Mouse (Mus musculus) thymus, postnatal 4 days (tissue): Measurements from ENCODE around the gene Ugt1a2.

ENCODE experiments used
- DNase-seq: peaks from one replicate; pipeline ENCODE4 v3.0.0; 2021

The Ugt1a2 gene

DNA sequence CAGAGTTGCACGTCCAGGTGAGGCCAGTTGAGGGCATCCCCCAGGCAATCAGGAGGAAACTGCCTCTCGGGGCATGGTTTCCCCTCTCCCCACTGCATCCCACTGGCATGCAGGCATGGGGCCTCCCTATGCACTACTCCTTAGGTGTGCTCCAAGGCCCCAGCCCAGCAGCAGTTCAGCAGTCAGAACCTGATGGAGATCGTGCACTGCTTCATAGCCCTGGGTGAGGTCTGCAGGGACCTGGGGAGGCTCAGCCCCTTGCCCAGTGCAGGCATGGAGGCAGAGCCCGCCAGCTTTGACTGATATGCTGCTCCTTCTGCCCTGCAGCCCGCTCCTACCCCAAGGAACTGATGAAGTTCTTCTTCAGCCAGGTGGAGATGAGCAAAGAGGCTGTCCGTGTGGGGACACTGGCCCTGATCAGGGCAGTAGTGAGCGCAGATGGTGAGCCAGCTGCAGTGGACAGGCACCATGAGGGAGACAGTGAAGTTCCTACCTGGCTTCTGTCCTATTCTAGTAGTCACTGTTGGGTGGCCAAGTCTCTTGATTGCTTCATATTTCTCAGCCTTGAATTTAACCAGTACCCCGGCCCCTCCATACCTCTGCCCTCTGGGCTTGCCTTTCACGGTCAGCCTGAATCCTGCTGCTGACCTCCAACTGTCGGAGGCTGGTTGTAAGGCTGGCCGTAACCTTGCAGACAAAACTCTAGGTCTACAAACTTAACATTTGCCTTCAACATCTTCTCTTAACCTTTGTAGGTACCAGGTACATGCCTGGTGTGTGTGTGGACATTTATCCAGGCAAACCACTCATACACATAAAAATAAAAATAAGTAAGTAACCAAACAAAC, 34.9 kb downstream of the Ugt1a2 start:
- DNase-seq: no peak

- no peak for DNase-seq
These were observed 35.6 kb downstream of the Ugt1a2 start for GRCm38 (mm10) chr1:88235894-88236415.

DNA sequence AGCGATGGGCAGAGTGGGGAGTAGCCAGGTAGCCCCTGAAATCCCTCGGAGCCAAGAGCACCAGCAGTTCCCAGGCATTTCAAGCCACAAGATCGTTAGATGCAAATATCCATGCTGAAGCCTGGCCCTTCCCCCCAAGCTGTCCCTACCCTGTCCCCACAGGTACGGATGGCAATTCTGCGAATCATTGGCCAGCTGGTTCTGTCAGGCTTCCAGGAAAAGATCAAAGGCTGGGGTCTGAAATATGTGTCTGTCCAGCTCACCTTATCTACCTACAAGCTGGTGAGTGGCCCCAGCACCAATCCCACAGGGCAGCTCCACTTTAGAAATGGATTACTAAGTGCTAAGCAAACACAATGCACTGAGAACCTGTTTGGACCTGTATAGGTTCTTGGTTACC, 36.9 kb downstream of the Ugt1a2 start:
- DNase-seq: no peak

- no peak for DNase-seq
These were observed 38.4 kb downstream of the Ugt1a2 start for GRCm38 (mm10) chr1:88238771-88239170.

DNA sequence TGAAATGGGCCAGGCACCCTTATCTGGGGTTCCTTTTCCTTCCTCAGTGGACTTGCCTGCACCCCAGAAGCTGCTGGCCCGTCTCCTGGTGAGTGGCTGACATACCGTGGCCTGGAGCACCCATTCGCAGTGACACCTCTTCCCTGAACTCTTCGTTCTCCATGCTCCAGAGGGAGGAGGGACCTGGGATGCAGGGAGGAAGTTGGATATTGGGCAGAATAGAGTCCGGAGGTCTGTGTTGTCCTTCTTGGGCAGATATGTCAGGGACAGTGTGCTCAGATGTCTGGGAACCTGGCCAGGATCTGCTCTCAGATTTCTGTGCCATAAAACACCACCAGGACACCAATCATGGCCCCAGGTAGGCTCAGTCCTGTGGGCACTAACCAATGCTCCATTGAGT, 39.7 kb downstream of the Ugt1a2 start:
- DNase-seq: no peak

DNA sequence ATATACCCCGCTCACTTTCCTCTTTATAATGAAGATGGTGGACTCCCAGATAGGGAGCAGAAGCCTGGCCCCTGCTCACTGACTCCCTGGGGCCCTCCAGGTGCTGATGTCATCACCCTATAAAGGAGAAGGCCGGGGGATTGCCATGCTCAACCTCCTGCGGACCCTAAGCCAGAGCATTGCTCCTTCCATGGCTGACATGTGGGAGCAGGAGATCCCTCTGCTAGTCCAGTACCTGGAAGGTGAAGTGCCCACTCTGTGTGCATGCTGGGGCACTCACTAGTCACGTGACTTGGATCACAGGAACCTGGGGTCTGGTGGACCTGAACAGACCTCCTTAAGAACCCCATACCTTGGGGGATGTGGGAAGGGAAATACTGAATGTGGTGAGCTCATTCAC, 40.2 kb downstream of the Ugt1a2 start:
- DNase-seq: no peak

DNA sequence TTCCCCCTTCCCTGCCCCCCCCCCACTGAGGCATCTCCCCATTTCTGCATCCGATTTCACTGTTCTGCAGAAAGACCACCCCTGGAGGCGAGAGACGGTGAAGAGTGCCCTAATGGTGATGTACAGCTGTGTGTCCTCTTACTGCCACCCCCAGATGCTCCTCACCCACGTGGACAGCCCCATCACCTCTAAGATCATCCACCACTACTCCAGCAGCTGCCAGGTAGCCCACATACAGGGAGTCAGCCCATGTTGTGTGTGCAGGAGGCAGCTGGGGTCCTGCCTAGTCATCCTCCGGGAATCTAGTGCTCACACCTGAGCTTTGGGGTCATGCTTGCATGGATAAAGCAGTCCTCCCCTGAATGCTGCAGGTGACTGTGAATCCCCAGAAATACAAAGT, 43.5 kb downstream of the Ugt1a2 start:
- DNase-seq: no peak

DNA sequence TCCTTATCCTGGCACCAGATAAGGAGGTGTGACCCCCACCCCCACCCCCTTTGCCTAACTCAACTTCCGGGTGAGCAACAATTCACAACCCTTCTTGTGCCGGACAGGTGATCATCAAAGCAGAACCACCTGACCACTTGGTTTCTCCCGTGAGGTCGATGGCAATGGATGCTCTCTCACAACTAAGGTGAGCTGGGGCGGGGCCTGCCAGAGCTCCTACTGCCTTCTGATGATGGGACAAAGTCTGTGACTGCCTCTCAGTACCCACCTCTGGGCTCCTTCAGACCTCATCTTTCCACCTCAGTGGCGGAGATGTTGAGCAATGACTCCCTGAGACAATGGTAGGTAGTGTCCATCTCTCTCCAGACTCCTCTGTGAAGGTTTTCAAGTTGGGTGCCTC, 45.5 kb downstream of the Ugt1a2 start:
- no peak for DNase-seq

GRCm38 (mm10) chr1:88246386-88246785, 46.0 kb downstream of the Ugt1a2 start:
- DNase-seq: no peak

DNA sequence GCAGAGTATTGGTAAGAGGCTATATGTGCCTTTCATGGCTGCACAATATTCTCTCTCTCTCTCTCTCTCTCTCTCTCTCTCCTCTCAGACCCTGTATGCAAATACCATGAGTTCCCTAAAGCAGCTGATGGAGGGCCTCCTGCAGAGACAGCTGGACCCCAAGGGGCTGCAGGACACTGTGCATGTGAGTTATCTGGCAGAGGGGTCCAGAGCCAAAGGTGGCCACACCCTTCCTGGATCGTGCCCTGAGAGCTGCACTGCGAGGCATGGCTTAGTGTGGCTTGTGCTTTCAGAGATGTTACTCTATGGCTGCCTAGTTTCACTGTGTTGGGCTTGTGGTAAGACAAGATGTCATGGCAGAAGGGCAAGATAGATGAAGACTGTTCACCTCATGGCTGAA, 47.3 kb downstream of the Ugt1a2 start:
- no peak for DNase-seq

- DNase-seq: no peak
These were observed 48.3 kb downstream of the Ugt1a2 start for GRCm38 (mm10) chr1:88248658-88249057.

GRCm38 (mm10) chr1:88249596-88249995, 49.2 kb downstream of the Ugt1a2 start:
- no peak for DNase-seq

GRCm38 (mm10) chr1:88250023-88250422, 49.6 kb downstream of the Ugt1a2 start:
- DNase-seq: no peak

- DNase-seq: no peak
These were observed 52.7 kb downstream of the Ugt1a2 start for GRCm38 (mm10) chr1:88253106-88253505.

DNA sequence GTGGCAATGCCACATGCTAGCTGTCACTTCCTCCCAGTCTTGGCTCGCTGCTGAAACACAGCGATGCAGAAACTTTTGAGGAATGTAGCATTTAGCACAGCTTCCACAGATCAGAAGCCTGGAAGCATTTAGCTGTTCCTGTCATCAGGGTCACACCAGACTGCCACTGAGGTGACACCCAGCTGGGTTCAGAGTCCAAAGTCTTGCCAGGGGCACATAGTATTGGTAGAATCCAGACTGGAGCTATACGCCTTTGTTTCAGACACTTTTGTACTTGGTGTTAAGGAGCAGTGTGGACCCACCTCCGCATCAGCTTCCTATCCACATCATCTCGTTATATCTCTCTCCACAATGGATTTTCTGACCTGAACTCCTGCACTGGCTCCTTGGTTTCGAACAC, 53.1 kb downstream of the Ugt1a2 start:
- no peak for DNase-seq

DNA sequence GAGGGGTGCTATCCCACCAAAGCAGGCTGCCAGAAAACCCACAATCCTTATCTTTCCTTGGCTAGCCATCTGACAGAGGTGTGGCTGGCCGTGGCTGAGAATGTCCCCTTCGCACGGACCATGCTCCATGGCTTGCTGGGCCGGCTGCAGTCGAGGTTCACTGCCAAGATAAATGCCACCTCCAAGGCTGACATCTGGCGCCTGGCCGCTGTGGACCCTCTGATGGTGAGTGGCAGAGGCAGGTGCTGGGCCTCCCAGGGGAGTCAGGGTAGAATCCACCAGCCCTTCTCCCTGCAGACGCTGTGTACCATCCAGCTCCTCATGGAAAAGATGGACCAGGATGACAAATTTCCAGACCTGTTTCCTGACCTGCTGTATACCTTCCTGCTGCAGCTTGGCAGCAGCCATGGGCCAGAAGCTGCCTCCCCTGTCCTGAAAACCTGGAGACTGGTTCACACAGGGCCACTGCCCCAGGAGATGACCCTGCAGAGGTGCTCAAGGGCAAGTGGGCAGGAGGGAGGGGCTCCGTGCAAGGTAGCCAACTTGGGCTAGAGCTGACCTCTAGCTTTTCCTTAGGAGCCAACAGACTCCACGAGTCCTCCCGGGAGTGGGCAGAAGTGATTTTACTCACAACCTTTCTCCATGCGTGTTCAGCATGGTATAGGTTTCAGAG, 54.5 kb downstream of the Ugt1a2 start:
- no peak for DNase-seq

DNA sequence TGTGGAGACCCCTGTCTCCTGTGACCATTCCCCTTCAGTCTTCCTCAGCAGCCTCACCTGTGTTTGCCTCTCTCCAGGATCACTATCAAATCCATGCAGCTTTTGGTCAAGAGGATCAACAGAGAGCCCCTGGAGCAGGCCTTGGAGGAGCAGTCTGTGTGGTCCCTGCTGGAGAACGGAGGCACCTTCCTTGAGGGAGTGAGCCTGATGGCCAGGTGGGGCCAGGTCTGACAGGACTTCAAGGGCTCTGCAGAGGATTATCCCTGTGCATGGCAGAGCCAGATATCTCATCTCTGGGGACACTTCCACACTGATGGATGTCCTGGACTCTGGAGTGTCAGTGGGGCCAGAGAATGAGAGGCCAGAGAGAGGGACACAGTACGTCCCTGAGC, 55.1 kb downstream of the Ugt1a2 start:
- DNase-seq: no peak

GRCm38 (mm10) chr1:88255989-88256754, 55.8 kb downstream of the Ugt1a2 start:
- no peak for DNase-seq

GRCm38 (mm10) chr1:88256886-88257663, 56.7 kb downstream of the Ugt1a2 start:
- DNase-seq: peak; percentile 23

- DNase-seq: peak; percentile 28
These were observed 57.3 kb downstream of the Ugt1a2 start for GRCm38 (mm10) chr1:88257681-88258080.

GRCm38 (mm10) chr1:88258361-88258760, 58.0 kb downstream of the Ugt1a2 start:
- peak; percentile 23 for DNase-seq

- DNase-seq: peak; percentile 39
These were observed 58.7 kb downstream of the Ugt1a2 start for GRCm38 (mm10) chr1:88258881-88259642.
